Mouse (Mus musculus): Measurements from ENCODE around the gene Bco2.

Gene Bco2

GRCm38 (mm10) chr9:50561145-50561917 is 6.3 kb upstream of the Bco2 start, which contains the start of gene Tex12:
Tex12 (minus strand) TSS chr9:50561325.
- DNase-seq (ENCODE audit: low spot score): no peak

GRCm38 (mm10) chr9:50554241-50555093 is 514 bp downstream of the Bco2 start, which contains the start of gene Il18:
Il18 (plus strand) TSS chr9:50554827.
- DNase-seq (ENCODE audit: low spot score): peak; percentile 81

- DNase-seq (ENCODE audit: low spot score): no peak
These were observed 1.4 kb downstream of the Bco2 start for GRCm38 (mm10) chr9:50553547-50553946.

GRCm38 (mm10) chr9:50552206-50552605 is 2.8 kb downstream of the Bco2 start:
- no peak for DNase-seq (ENCODE audit: low spot score)

GRCm38 (mm10) chr9:50548936-50549335 is 6.0 kb downstream of the Bco2 start:
- DNase-seq (ENCODE audit: low spot score): no peak

GRCm38 (mm10) chr9:50547859-50548478 is 7.0 kb downstream of the Bco2 start:
- DNase-seq (ENCODE audit: low spot score): no peak

- DNase-seq (ENCODE audit: low spot score): no peak
These were observed 12.6 kb downstream of the Bco2 start for GRCm38 (mm10) chr9:50542401-50542800.

- DNase-seq (ENCODE audit: low spot score): no peak
These were observed 14.8 kb downstream of the Bco2 start for GRCm38 (mm10) chr9:50540170-50540569.

GRCm38 (mm10) chr9:50537295-50537694 is 17.7 kb downstream of the Bco2 start:
- DNase-seq (ENCODE audit: low spot score): no peak

- no peak for DNase-seq (ENCODE audit: low spot score)
These were observed 18.3 kb downstream of the Bco2 start for GRCm38 (mm10) chr9:50536603-50537135.

- DNase-seq (ENCODE audit: low spot score): no peak
These were observed 19.1 kb downstream of the Bco2 start for GRCm38 (mm10) chr9:50535930-50536329.

GRCm38 (mm10) chr9:50533791-50534190 is 21.2 kb downstream of the Bco2 start:
- DNase-seq (ENCODE audit: low spot score): no peak

GRCm38 (mm10) chr9:50533328-50533727 is 21.7 kb downstream of the Bco2 start:
- DNase-seq (ENCODE audit: low spot score): no peak

- no peak for DNase-seq (ENCODE audit: low spot score)
These were observed 24.1 kb downstream of the Bco2 start for GRCm38 (mm10) chr9:50530890-50531289.

GRCm38 (mm10) chr9:50528293-50528892 is 26.6 kb downstream of the Bco2 start, which contains the start of gene Pts:
Pts (minus strand) TSS chr9:50528724.
- peak; percentile 97 for DNase-seq (ENCODE audit: low spot score)

GRCm38 (mm10) chr9:50527860-50528259 is 27.1 kb downstream of the Bco2 start:
- DNase-seq (ENCODE audit: low spot score): no peak

- DNase-seq (ENCODE audit: low spot score): no peak
These were observed 29.4 kb downstream of the Bco2 start for GRCm38 (mm10) chr9:50525585-50525984.

GRCm38 (mm10) chr9:50524936-50525335 is 30.0 kb downstream of the Bco2 start:
- DNase-seq (ENCODE audit: low spot score): no peak

GRCm38 (mm10) chr9:50522574-50522973 is 32.4 kb downstream of the Bco2 start:
- DNase-seq (ENCODE audit: low spot score): no peak

GRCm38 (mm10) chr9:50521562-50521961 is 33.4 kb downstream of the Bco2 start:
- no peak for DNase-seq (ENCODE audit: low spot score)

- DNase-seq (ENCODE audit: low spot score): no peak
These were observed 34.2 kb downstream of the Bco2 start for GRCm38 (mm10) chr9:50520748-50521147.

- no peak for DNase-seq (ENCODE audit: low spot score)
These were observed 36.2 kb downstream of the Bco2 start for GRCm38 (mm10) chr9:50518781-50519180.

Measured in layer of hippocampus, adult 11-12 months (tissue).